Mouse (Mus musculus): ENCODE measurements around the gene Cggbp1. TPM values are rescaled to one million over a fixed set of nuclear protein-coding genes. Genes with fewer than 3 reads are reported as not detected.

Gene Cggbp1
- polyA plus RNA-seq (2014; fragmentation: Nextera tagmentation; extraction: Ambion mirVana): 86.9 and 103 TPM in 2 replicates

DNA sequence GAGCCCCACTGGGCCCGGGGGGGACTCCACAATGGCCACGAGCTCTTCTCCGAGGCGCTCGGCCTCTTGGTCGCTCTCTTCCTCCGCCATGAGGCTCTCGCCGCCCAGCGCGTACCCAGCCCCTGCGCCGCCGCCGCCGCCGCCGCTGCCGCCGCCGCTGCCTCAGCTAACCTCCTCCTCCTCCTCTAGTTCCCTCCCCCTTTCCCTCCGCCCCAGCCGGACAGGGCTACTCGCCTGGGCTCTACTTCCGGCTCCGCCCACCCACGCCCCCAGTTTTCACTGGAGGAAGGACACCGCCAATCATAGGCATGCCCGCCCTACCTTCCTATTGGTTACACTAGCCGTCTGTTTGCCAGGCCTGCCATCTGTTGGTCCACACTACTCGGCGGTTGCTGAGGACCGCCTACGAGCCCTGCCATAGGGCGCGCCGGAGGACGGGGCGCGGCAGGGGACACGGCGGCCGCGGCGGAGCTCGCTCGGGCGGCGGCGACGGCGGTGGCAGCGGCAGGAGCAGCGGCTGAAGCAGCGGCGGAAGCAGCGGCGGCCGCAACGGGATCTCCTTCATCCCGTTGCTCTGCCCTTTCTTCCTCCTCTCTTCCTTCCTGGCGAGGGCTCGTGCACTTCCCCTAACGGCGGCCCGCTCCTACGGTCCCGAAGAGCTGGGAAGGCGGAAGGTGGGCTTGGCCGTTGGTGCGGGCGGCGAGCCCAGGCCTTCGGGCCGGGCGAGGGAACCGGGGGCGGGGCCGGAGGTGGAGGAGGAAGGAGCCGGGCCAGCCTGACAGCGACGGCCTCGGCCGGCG is at the start of gene Cggbp1, which contains the start of gene Zfp654:
Cggbp1 (plus strand) TSS at position 434 of the 800 bp plus-strand sequence.
Zfp654 (minus strand) TSS at position 90 of the 800 bp plus-strand sequence.
- Histone ChIP-seq H3K9ac (peak within 1 kb of the TSS; percentile 91), H3K27me3 (ENCODE audit: control insufficient read depth, insufficient read depth, low read length) (no peaks in the 10 kb centered on the region), H3K36me3 (replicated peaks; ENCODE audit: control insufficient read depth, insufficient read depth) (peaks cover 26% of the 10 kb centered on the region), H3K4me3 (replicated peaks; ENCODE audit: low read length) (peak within 1 kb of the TSS; percentile 94), H3K4me2 (replicated peaks) (peak within 1 kb of the TSS; percentile 91), H3K9me3 (ENCODE audit: control insufficient read depth, low read length) (no peaks in the 10 kb centered on the region), H3K27ac (peak within 1 kb of the TSS; percentile 98), H3K4me1 (replicated peaks; ENCODE audit: control insufficient read depth, insufficient read depth, low read length) (peaks cover 32% of the 10 kb centered on the region)
- DNase-seq (ENCODE audit: low spot score): peak; percentile 98
- peak; percentile 100 for ATAC-seq (ENCODE audit: low FRiP score)
- WGBS: under 1% methylated on average over 67 of the region's 85 CpGs

DNA sequence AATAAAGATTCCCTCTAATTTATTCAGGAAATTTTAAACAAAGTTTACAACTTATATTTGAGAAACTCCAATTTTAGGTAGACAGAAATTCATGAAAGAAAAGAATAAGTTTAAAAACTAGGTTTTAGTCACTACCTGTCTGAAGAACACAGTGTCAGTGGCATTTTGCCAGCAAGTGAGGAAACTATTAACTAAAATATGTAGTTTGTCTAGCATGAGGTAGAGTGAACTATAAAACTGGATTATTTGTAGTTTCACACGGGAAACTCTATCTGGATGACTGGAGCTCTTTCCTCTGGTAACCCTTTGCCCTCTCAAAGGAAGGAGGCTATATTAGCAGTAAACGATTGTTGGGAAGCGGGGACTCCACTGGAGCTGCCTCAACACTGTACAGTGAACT is 48.8 kb upstream of the Cggbp1 start:
- H3K4me3 ChIP-seq (replicated peaks; ENCODE audit: low read length): no peak overlapping the region
- H3K27ac ChIP-seq: no peak overlapping the region
- no peaks in the 10 kb centered on the region for H3K27me3 ChIP-seq (ENCODE audit: control insufficient read depth, insufficient read depth, low read length)
- H3K9me3 ChIP-seq (ENCODE audit: control insufficient read depth, low read length): no peaks in the 10 kb centered on the region
- no peaks in the 10 kb centered on the region for H3K4me1 ChIP-seq (replicated peaks; ENCODE audit: control insufficient read depth, insufficient read depth, low read length)
- H3K4me2 ChIP-seq (replicated peaks): no peak overlapping the region
- H3K36me3 ChIP-seq (replicated peaks; ENCODE audit: control insufficient read depth, insufficient read depth): peaks cover 9% of the 10 kb centered on the region; the same call in 1 of the 2 replicates
- ATAC-seq (ENCODE audit: low FRiP score) (no peak), DNase-seq (ENCODE audit: low spot score) (no peak)
- H3K9ac ChIP-seq: no peak overlapping the region
- WGBS: 85% methylated on average over 3 of the region's 3 CpGs

DNA sequence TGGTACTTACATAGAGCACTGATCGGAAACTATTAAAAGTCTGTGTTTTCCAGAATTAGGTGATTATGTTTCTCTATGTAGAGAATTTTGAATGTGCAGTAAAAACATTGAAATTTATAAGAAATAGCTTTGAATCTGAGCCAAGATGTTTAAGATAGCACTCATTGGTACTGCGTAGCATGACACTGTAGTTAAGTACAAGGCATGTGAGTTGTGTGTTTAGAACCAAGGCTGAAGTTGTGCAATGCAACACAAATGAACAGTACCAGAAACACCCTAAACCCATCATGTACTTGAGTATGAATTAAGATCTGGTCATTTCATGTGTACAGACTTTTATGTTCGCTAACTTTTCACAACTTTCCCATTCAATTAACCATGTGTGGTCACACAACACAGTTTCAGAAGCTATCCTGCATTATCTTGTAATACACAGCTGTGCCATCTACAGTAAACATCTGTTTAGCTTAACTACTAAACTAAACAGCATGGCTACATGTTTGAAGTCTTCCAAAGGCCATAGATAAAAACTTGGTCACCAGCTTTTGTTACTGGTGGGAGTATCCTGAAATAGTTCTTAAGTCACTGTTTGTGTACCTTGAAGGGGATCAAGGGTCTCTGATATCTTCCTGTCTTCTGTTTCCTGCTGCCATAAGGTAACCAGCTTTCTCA is 34.6 kb upstream of the Cggbp1 start:
- 99% methylated on average over 3 of the region's 3 CpGs for WGBS
- H3K4me1 ChIP-seq (replicated peaks; ENCODE audit: control insufficient read depth, insufficient read depth, low read length): no peaks in the 10 kb centered on the region
- no peak for ATAC-seq (ENCODE audit: low FRiP score)
- H3K4me2 ChIP-seq (replicated peaks): no peak overlapping the region
- no peaks in the 10 kb centered on the region for H3K27me3 ChIP-seq (ENCODE audit: control insufficient read depth, insufficient read depth, low read length)
- no peak overlapping the region for H3K4me3 ChIP-seq (replicated peaks; ENCODE audit: low read length)
- no peak for DNase-seq (ENCODE audit: low spot score)
- H3K9me3 ChIP-seq (ENCODE audit: control insufficient read depth, low read length): no peaks in the 10 kb centered on the region
- peaks cover 14% of the 10 kb centered on the region for H3K36me3 ChIP-seq (replicated peaks; ENCODE audit: control insufficient read depth, insufficient read depth)
- no peak overlapping the region for H3K27ac ChIP-seq
- no peak overlapping the region for H3K9ac ChIP-seq

DNA sequence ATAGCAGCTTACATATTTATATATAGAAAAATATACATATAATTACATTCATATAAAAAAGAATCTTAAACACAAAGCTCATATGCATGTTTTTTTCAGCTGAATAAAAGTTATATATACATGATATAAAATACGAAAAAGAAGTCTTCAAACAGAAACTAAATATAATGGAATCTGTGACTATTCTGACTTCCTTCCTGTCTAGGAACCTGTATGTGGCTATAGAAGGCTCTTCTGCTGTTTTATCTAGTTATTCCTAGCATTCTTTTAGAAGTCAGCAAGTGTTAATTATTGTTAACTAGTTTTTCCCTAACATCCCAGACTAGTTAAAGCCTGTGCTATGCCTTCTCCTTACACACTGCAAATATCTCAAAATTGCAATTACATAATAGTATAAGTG is 27.9 kb upstream of the Cggbp1 start:
- 92% methylated on average over 1 of the region's 1 CpGs for WGBS
- H3K4me3 ChIP-seq (replicated peaks; ENCODE audit: low read length): no peak overlapping the region
- no peak for ATAC-seq (ENCODE audit: low FRiP score)

DNA sequence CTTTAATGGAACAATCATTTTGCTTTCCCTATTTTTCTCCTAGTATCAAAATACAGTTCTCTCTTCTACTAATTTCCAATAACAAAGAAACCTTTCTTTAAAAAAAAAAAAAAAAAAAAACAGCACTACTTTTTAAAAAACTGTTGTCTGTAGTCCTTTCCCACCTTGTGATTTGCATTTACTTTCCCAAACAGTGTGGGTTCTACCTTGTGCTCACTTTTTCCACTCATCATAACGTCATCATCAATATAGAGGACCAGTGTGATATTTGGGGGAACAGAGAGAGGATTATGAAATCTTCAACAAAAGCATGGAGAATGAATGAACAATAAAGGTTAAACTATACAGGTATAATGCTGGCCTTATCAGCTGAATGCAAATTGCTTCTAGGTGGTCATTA is 27.3 kb upstream of the Cggbp1 start:
- Histone ChIP-seq H3K36me3 (replicated peaks; ENCODE audit: control insufficient read depth, insufficient read depth) (0 out of 2 replicates have a peak, but pooled peaks cover 2% of the 10 kb centered on the region), H3K27ac (no peak overlapping the region), H3K4me1 (replicated peaks; ENCODE audit: control insufficient read depth, insufficient read depth, low read length) (no peaks in the 10 kb centered on the region), H3K9ac (no peak overlapping the region), H3K4me2 (replicated peaks) (no peak overlapping the region), H3K27me3 (ENCODE audit: control insufficient read depth, insufficient read depth, low read length) (no peaks in the 10 kb centered on the region), H3K9me3 (ENCODE audit: control insufficient read depth, low read length) (no peaks in the 10 kb centered on the region), H3K4me3 (replicated peaks; ENCODE audit: low read length) (no peak overlapping the region)
- ATAC-seq (ENCODE audit: low FRiP score) (no peak), DNase-seq (ENCODE audit: low spot score) (no peak)
- WGBS: 90% methylated on average over 1 of the region's 1 CpGs

More for the DNA sequence above, 27.9 kb upstream of the Cggbp1 start:
- DNase-seq (ENCODE audit: low spot score): no peak
- Histone ChIP-seq H3K9me3 (ENCODE audit: control insufficient read depth, low read length) (no peaks in the 10 kb centered on the region), H3K27ac (no peak overlapping the region), H3K27me3 (ENCODE audit: control insufficient read depth, insufficient read depth, low read length) (no peaks in the 10 kb centered on the region), H3K36me3 (replicated peaks; ENCODE audit: control insufficient read depth, insufficient read depth) (no peaks in the 10 kb centered on the region), H3K4me1 (replicated peaks; ENCODE audit: control insufficient read depth, insufficient read depth, low read length) (no peaks in the 10 kb centered on the region), H3K4me2 (replicated peaks) (no peak overlapping the region), H3K9ac (no peak overlapping the region)

DNA sequence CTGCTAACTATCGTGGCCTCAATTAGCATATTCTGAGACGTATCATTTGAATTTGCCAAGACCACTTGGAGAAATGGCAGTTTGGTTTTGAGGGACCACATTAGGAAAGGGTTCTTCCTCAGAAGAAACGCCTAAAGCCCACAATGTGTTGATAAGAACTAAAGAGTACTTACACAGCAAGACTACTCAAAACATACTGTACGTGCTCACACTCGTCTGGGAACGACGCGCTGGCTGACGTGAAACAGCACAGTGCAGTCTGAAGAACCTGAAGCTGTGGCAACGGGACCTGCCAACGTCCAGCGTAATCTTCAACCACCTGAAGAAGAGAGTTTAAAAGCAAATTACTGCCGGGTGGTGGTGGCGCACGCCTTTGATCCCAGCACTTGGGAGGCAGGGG is 21.5 kb upstream of the Cggbp1 start:
- no peaks in the 10 kb centered on the region for H3K9me3 ChIP-seq (ENCODE audit: control insufficient read depth, low read length)
- H3K27me3 ChIP-seq (ENCODE audit: control insufficient read depth, insufficient read depth, low read length): no peaks in the 10 kb centered on the region
- H3K4me2 ChIP-seq (replicated peaks): no peak overlapping the region
- H3K36me3 ChIP-seq (replicated peaks; ENCODE audit: control insufficient read depth, insufficient read depth): 0 out of 2 replicates have a peak, but pooled peaks cover 6% of the 10 kb centered on the region
- ATAC-seq (ENCODE audit: low FRiP score) (no peak), DNase-seq (ENCODE audit: low spot score) (no peak)
- no peak overlapping the region for H3K27ac ChIP-seq
- H3K4me3 ChIP-seq (replicated peaks; ENCODE audit: low read length): no peak overlapping the region
- no peak overlapping the region for H3K9ac ChIP-seq
- 97% methylated on average over 15 of the region's 15 CpGs for WGBS
- no peaks in the 10 kb centered on the region for H3K4me1 ChIP-seq (replicated peaks; ENCODE audit: control insufficient read depth, insufficient read depth, low read length)

DNA sequence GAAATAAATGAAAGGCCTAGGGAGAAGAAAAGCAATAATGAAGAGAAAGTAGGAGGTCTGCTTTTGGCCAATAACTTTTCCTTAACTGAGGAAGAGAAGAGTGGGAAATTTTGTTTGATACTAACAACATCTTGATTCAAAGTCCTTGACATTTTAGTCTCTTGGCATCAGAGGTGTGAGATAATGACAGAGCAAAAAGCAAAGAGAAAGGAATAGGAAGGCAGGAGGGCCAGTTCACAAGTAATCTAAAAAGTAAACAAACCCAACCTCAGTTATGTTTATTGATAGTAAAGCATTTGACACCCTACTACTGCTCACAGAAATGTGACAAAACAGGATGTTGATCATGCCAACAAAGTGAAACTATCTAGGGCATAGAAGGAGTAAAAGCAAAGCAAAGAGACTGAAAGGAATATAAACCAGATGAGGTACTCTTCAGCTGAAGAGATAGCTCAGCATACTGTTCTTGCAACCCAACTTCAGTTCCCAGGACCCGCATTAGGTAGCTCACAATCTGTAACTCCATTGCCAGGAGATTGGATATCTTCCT is 15.7 kb upstream of the Cggbp1 start:
- no peak for DNase-seq (ENCODE audit: low spot score)
- ATAC-seq (ENCODE audit: low FRiP score): no peak
- Histone ChIP-seq H3K27me3 (ENCODE audit: control insufficient read depth, insufficient read depth, low read length) (no peaks in the 10 kb centered on the region), H3K4me1 (replicated peaks; ENCODE audit: control insufficient read depth, insufficient read depth, low read length) (no peaks in the 10 kb centered on the region), H3K4me3 (replicated peaks; ENCODE audit: low read length) (no peak overlapping the region), H3K4me2 (replicated peaks) (no peak overlapping the region), H3K27ac (no peak overlapping the region), H3K9ac (no peak overlapping the region), H3K9me3 (ENCODE audit: control insufficient read depth, low read length) (no peaks in the 10 kb centered on the region), H3K36me3 (replicated peaks; ENCODE audit: control insufficient read depth, insufficient read depth) (no peaks in the 10 kb centered on the region)
- 88% methylated on average over 1 of the region's 1 CpGs for WGBS

DNA sequence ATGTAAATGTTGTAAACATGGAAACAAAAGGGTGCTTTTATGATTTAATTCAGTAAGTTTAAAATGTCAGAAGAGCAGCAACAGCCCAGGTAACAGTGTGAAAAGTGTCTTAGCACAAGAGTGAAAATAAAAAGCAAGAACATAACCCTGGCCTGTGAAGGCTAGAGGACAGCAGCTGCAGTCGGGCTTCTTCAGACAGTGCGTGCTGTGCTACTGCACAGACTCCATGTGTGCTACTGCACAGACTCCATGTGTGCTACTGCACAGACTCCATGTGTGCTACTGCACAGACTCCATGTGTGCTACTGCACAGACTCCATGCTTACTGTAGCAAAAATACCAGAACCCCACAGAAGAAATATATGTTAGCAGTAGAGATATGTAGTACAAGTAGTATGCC is 15.1 kb upstream of the Cggbp1 start:
- ATAC-seq (ENCODE audit: low FRiP score): no peak
- DNase-seq (ENCODE audit: low spot score): no peak
- Histone ChIP-seq H3K36me3 (replicated peaks; ENCODE audit: control insufficient read depth, insufficient read depth) (no peaks in the 10 kb centered on the region), H3K4me3 (replicated peaks; ENCODE audit: low read length) (no peak overlapping the region), H3K27me3 (ENCODE audit: control insufficient read depth, insufficient read depth, low read length) (no peaks in the 10 kb centered on the region), H3K4me2 (replicated peaks) (no peak overlapping the region), H3K9ac (no peak overlapping the region), H3K27ac (no peak overlapping the region), H3K9me3 (ENCODE audit: control insufficient read depth, low read length) (no peaks in the 10 kb centered on the region), H3K4me1 (replicated peaks; ENCODE audit: control insufficient read depth, insufficient read depth, low read length) (no peaks in the 10 kb centered on the region)
- 93% methylated on average over 2 of the region's 2 CpGs for WGBS
